Mouse (Mus musculus): ENCODE results near the gene Eif2b5.
"Not testable (repeated sequence)": the region's sequence is repeated elsewhere in the genome, so short reads cannot be mapped to it uniquely, and the experiment has no call there.

Eif2b5 gene

GRCm38 (mm10) chr16:20498677-20499475 is at the start of gene Eif2b5:
Gene Eif2b5, plus strand, starts transcription at chr16:20498817.
- DNase-seq (ENCODE audit: low spot score in 2 of 2): peak; percentile 76 to 81

- DNase-seq (ENCODE audit: low spot score in 2 of 2): no peak
These were observed 46.8 kb upstream of the Eif2b5 start for GRCm38 (mm10) chr16:20451774-20452173.

- DNase-seq (ENCODE audit: low spot score in 2 of 2): no peak
These were observed 44.4 kb upstream of the Eif2b5 start for GRCm38 (mm10) chr16:20454155-20454654.

- DNase-seq (ENCODE audit: low spot score in 2 of 2): no peak
These were observed 42.5 kb upstream of the Eif2b5 start for GRCm38 (mm10) chr16:20456106-20456505.

- DNase-seq (ENCODE audit: low spot score in 2 of 2): not testable (repeated sequence)
These were observed 39.9 kb upstream of the Eif2b5 start for GRCm38 (mm10) chr16:20458736-20459135.

- DNase-seq (ENCODE audit: low spot score in 2 of 2): no peak
These were observed 33.9 kb upstream of the Eif2b5 start for GRCm38 (mm10) chr16:20464725-20465124.

GRCm38 (mm10) chr16:20470981-20471380 is 27.6 kb upstream of the Eif2b5 start:
- DNase-seq (ENCODE audit: low spot score in 2 of 2): no peak

GRCm38 (mm10) chr16:20471686-20472085 is 26.9 kb upstream of the Eif2b5 start:
- no peak for DNase-seq (ENCODE audit: low spot score in 2 of 2)

- no peak for DNase-seq (ENCODE audit: low spot score in 2 of 2)
These were observed 24.9 kb upstream of the Eif2b5 start for GRCm38 (mm10) chr16:20473748-20474147.

- DNase-seq (ENCODE audit: low spot score in 2 of 2): no peak
These were observed 24.4 kb upstream of the Eif2b5 start for GRCm38 (mm10) chr16:20474211-20474610.

GRCm38 (mm10) chr16:20474786-20475185 is 23.8 kb upstream of the Eif2b5 start:
- DNase-seq (ENCODE audit: low spot score in 2 of 2): no peak

- no peak for DNase-seq (ENCODE audit: low spot score in 2 of 2)
These were observed 23.3 kb upstream of the Eif2b5 start for GRCm38 (mm10) chr16:20475335-20475734.

- DNase-seq (ENCODE audit: low spot score in 2 of 2): no peak
These were observed 21.8 kb upstream of the Eif2b5 start for GRCm38 (mm10) chr16:20476857-20477256.

GRCm38 (mm10) chr16:20477270-20477669 is 21.3 kb upstream of the Eif2b5 start:
- DNase-seq (ENCODE audit: low spot score in 2 of 2): no peak

- DNase-seq (ENCODE audit: low spot score in 2 of 2): no peak
These were observed 20.1 kb upstream of the Eif2b5 start for GRCm38 (mm10) chr16:20478504-20478903.

- not testable (repeated sequence) for DNase-seq (ENCODE audit: low spot score in 2 of 2)
These were observed 19.4 kb upstream of the Eif2b5 start for GRCm38 (mm10) chr16:20479026-20479760.

GRCm38 (mm10) chr16:20480115-20480514 is 18.5 kb upstream of the Eif2b5 start:
- DNase-seq (ENCODE audit: low spot score in 2 of 2): no peak

- DNase-seq (ENCODE audit: low spot score in 2 of 2): no peak
These were observed 16.9 kb upstream of the Eif2b5 start for GRCm38 (mm10) chr16:20481746-20482145.

GRCm38 (mm10) chr16:20483716-20484115 is 14.9 kb upstream of the Eif2b5 start:
- not testable (repeated sequence) for DNase-seq (ENCODE audit: low spot score in 2 of 2)

- DNase-seq (ENCODE audit: low spot score in 2 of 2): no peak
These were observed 13.6 kb upstream of the Eif2b5 start for GRCm38 (mm10) chr16:20485061-20485460.

- DNase-seq (ENCODE audit: low spot score in 2 of 2): no peak
These were observed 12.6 kb upstream of the Eif2b5 start for GRCm38 (mm10) chr16:20486048-20486447.

- no peak for DNase-seq (ENCODE audit: low spot score in 2 of 2)
These were observed 10.5 kb upstream of the Eif2b5 start for GRCm38 (mm10) chr16:20488151-20488550.

GRCm38 (mm10) chr16:20488751-20489150 is 9.9 kb upstream of the Eif2b5 start:
- DNase-seq (ENCODE audit: low spot score in 2 of 2): not testable (repeated sequence)

Data from cerebellum, postnatal 4 days (tissue).